Mouse (Mus musculus): ENCODE measurements around the gene Dera.
A peak's percentile ranks its signal among the peaks of the same experiment; 100 is the strongest.

Dera gene

DNA sequence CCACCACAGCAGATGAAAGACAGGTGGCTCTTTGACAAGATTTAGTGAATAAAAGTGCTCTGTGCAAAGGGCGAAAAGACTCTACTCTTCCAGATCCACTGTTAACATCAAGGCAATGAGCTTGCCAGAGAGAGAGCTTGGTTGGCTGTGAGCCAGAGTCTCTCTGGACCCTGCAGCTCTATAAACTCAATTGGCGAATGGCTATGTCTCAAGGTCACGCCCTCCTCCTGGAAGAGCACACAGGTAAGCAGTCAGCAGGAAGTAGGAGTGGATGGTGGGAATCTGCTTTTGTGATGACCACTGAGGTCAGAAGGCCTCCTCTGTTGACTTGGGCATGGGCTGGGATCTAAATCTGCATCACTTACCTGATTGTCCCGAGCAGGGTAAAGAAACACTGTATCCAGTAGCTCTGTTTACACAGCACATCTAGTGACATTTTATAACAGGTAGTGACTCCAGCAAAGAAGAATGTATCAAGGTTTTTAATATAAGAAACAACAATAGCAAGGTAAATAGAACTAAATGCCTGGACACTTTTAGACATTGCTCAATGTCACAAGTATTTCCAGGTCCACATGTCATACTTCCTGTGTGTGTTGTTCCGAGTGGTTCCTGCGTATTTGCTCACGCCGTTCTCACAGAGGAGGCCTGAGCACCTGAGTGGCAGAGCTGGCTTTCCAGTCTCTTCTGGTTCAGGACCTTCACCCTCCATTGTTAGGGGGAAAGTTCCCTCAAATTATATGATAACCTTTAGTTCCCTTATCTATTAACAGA is 120.3 kb downstream of the Dera start:
- DNase-seq (ENCODE audit: inconsistent age in 2 of 2, low spot score in 1 of 2), result no peak

DNA sequence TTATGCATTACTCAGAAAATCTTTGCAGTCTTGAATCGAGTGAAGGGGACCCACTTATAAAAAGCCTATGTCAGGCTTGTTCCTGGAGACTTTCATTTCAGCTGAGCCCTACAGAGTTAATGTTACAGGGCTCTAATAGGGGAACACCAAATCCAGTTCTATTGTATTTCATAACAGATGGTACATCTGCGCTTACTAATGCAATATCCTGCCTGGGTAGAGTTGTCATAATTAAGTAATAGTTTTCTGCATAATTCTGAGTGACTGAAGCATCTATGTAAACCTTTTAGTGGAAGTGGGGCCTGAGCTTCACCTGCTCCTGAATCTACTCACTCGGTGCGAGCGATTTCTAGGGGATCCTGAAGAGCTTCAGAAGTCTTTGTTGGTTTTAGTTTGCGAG is 131.3 kb downstream of the Dera start:
- no peak for DNase-seq (ENCODE audit: inconsistent age in 2 of 2, low spot score in 1 of 2)

DNA sequence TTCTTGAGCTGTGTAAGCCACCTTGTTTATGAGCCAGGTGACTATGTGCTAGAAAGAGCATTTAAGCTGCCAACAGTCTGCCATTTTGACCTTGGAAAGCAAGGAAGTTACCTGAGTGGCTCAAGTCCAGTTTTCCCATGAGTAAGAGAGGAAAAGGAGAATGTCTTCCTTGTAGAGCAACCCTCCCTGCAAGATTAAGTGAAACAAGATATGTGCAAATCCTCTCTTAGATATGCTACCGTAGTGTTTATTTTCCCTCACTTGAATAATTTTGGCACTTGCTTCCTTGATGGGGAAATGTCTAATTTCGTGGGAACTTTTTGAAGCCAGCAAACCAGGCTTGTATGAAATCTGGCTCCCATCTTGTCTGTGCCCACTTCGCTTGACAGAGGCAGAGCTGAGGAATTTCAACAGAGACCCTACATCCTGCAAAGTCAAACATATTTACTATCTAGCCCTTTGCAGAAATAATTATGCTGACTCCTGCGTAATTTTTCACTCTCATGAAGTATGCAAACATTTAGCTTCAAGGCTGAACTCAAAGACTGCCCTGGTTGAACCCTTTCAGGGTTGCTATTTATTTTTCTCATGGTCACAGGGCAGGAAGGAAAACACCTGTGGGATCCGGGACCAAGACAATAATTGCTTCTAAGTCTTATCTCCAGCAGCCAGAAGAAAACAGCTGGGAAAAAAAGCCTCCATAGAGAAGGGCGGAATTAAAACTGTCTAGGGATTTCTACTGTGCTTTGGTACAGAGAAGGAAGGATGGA is 132.0 kb downstream of the Dera start:
- DNase-seq (ENCODE audit: inconsistent age in 2 of 2, low spot score in 1 of 2), result no peak

DNA sequence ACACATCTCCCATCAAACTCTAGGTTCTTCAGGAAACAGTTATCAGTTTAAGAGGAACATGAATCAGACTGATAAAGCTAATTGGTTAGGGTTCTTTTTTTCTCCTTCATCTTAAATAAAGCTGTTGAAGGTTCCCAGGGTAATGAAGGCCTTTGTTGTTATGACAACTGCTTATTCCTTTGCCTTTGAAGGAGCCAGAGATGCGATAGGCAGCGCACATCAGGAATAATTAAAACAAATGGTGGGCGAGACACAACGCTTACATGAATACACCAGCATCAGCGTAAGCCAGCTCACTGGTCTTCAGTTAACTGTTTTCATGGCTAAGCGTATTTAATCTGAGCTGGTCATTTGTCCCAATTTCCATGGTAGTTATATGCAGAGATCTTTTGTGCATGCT is 132.9 kb downstream of the Dera start:
- DNase-seq (ENCODE audit: inconsistent age in 2 of 2, low spot score in 1 of 2), result no peak

DNA sequence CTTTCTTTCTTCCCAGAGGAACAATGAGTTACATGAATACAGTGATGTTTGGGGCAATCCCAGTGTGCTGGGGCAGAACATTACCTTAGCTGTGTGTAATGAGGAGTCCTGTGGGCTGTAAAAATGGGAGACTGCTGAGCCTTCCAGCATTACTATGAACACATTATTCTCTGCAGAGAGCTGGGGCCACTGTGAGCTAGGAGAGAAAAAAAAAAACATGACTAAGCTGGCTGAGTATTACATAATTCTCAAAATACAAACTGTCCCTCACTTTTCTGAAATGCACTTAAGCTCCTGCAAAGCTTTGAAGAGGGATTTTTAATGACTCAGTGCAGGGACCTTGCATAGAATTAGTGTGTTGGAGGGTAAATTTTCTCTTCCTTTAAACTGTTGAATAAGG is 143.3 kb downstream of the Dera start:
- peak; percentile 23 to 71 for DNase-seq (ENCODE audit: inconsistent age in 2 of 2, low spot score in 1 of 2)

DNA sequence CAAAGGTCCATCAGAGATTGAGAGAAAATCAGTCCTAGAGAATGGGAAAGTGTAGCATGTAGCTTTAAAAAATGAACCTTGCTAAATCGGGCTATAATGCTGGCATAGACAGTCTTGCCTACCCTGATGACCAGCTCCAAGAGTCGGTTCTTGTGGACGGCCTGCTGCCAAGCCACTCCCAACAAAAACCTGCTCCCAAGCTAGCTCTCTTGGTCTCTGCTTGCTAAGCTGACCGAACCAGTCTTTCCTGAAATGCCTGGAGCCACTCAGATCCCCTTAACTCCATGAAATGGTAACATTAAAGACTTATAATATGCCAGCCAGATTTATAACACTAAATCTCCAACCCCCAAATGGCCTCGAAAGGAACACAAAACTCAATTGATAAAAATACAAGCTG is 146.9 kb downstream of the Dera start:
- DNase-seq (ENCODE audit: inconsistent age in 2 of 2, low spot score in 1 of 2), result no peak

Measured in adrenal gland, adult (tissue).